Mouse (Mus musculus) hindbrain, embryonic 13.5 days (tissue): ENCODE measurements around the gene A930033H14Rik. TPM values are rescaled to one million over a fixed set of nuclear protein-coding genes. Genes with fewer than 3 reads are reported as not detected.

Source experiments
- ATAC-seq: fragments of 200-750 bp; cut with Nextera tagmentation; 2 replicates; pipeline ENCODE4 v1.8.0; 2017; ENCODE audit warnings: moderate TSS enrichment; ENCODE audit not compliant: low FRiP score
- H3K27ac ChIP-seq: fragments of 300-500 bp; sonication (generic); 2 replicates; pipeline ENCODE4 v1.5.1; 2015; ENCODE audit warnings: inconsistent platforms, mild to moderate bottlenecking, moderate library complexity
- H3K27me3 ChIP-seq: fragments of 300-500 bp; sonication (generic); 2 replicates; pipeline ENCODE4 v1.6.1; 2015; ENCODE audit warnings: mild to moderate bottlenecking, inconsistent platforms
- H3K36me3 ChIP-seq: fragments of 300-500 bp; sonication (generic); 2 replicates; pipeline ENCODE4 v1.6.1; 2015; ENCODE audit warnings: mild to moderate bottlenecking, inconsistent platforms
- H3K4me1 ChIP-seq: fragments of 300-500 bp; sonication (generic); replicated peaks from 2 replicates; pipeline ENCODE4 v1.6.1; 2015; ENCODE audit warnings: inconsistent platforms
- H3K4me2 ChIP-seq: fragments of 300-500 bp; sonication (generic); 2 replicates; pipeline ENCODE4 v1.6.1; 2015; ENCODE audit warnings: inconsistent platforms, mild to moderate bottlenecking, moderate library complexity
- H3K4me3 ChIP-seq: fragments of 300-500 bp; sonication (generic); 2 replicates; pipeline ENCODE4 v1.5.1; 2015; ENCODE audit warnings: mild to moderate bottlenecking, inconsistent platforms
- H3K9ac ChIP-seq: fragments of 300-500 bp; sonication (generic); 2 replicates; pipeline ENCODE4 v1.6.1; 2015; ENCODE audit warnings: mild to moderate bottlenecking, inconsistent platforms
- H3K9me3 ChIP-seq: fragments of 300-500 bp; sonication (generic); 2 replicates; pipeline ENCODE4 v1.6.1; 2016; ENCODE audit warnings: inconsistent platforms
- WGBS: fragments of 180-500 bp; shearing (Covaris S2); methylation state at CpG from one replicate; pipeline ENCODE4 v1.1.7; 2015; 5-methylcytosine and 5-hydroxymethylcytosine counted together
- polyA plus RNA-seq: library from polyadenylated mRNA; unstranded; fragments of >200 nt; fragmentation: Nextera tagmentation; extraction: Ambion mirVana; gene quantifications from 2 replicates; pipeline ENCODE4 v1.2.1, GENCODE M21; 2015

A930033H14Rik gene
- polyA plus RNA-seq = 1.4 TPM in 2 replicates

GRCm38 (mm10) chr10:69212542-69213440, at the start of gene A930033H14Rik:
Gene A930033H14Rik (minus strand): TSS chr10:69213098.
- H3K36me3 ChIP-seq = peaks cover 13% of the 10 kb centered on the region
- under 1% methylated on average over 65 of the region's 84 CpGs for WGBS
- no peaks in the 10 kb centered on the region for H3K9me3 ChIP-seq
- H3K9ac ChIP-seq = peak within 1 kb of the TSS; percentile 96
- no peaks in the 10 kb centered on the region for H3K27me3 ChIP-seq
- H3K4me2 ChIP-seq = peak within 1 kb of the TSS; percentile 82
- ATAC-seq = peak; percentile 93
- peaks cover 20% of the 10 kb centered on the region for H3K4me1 ChIP-seq
- H3K27ac ChIP-seq = peak within 1 kb of the TSS; percentile 99
- H3K4me3 ChIP-seq = peak within 1 kb of the TSS; percentile 75

- Histone ChIP-seq H3K4me3 (no peak overlapping the region), H3K36me3 (no peaks in the 10 kb centered on the region), H3K9ac (no peak overlapping the region), H3K4me1 (peaks cover 11% of the 10 kb centered on the region), H3K27ac (no peak overlapping the region), H3K4me2 (no peak overlapping the region), H3K27me3 (no peaks in the 10 kb centered on the region), H3K9me3 (no peaks in the 10 kb centered on the region)
- ATAC-seq = no peak
- 90% methylated on average over 8 of the region's 8 CpGs for WGBS
Observed at GRCm38 (mm10) chr10:69259929-69260328, 47.0 kb upstream of the A930033H14Rik start.

GRCm38 (mm10) chr10:69259161-69259560, 46.3 kb upstream of the A930033H14Rik start:
- H3K4me3 ChIP-seq = no peak overlapping the region
- ATAC-seq = no peak
- 73% methylated on average over 2 of the region's 2 CpGs for WGBS
- H3K9ac ChIP-seq = no peak overlapping the region
- no peaks in the 10 kb centered on the region for H3K36me3 ChIP-seq
- no peak overlapping the region for H3K27ac ChIP-seq
- no peaks in the 10 kb centered on the region for H3K27me3 ChIP-seq
- H3K4me1 ChIP-seq = peaks cover 16% of the 10 kb centered on the region
- no peaks in the 10 kb centered on the region for H3K9me3 ChIP-seq
- no peak overlapping the region for H3K4me2 ChIP-seq

GRCm38 (mm10) chr10:69258588-69258987, 45.7 kb upstream of the A930033H14Rik start:
- Histone ChIP-seq H3K4me3 (no peak overlapping the region), H3K27me3 (no peaks in the 10 kb centered on the region), H3K36me3 (no peaks in the 10 kb centered on the region), H3K9ac (no peak overlapping the region), H3K4me2 (no peak overlapping the region), H3K27ac (no peak overlapping the region), H3K4me1 (peaks cover 17% of the 10 kb centered on the region), H3K9me3 (no peaks in the 10 kb centered on the region)
- no peak for ATAC-seq
- WGBS = 72% methylated on average over 9 of the region's 9 CpGs

- no peak for ATAC-seq
- H3K9ac ChIP-seq = no peak overlapping the region
- no peak overlapping the region for H3K4me3 ChIP-seq
- H3K4me2 ChIP-seq = no peak overlapping the region
- no peaks in the 10 kb centered on the region for H3K9me3 ChIP-seq
- no peaks in the 10 kb centered on the region for H3K27me3 ChIP-seq
- WGBS = 86% methylated on average over 6 of the region's 6 CpGs
- no peaks in the 10 kb centered on the region for H3K36me3 ChIP-seq
- no peak overlapping the region for H3K27ac ChIP-seq
- H3K4me1 ChIP-seq = peaks cover 18% of the 10 kb centered on the region
Observed at GRCm38 (mm10) chr10:69257592-69258133, 44.8 kb upstream of the A930033H14Rik start.

GRCm38 (mm10) chr10:69255594-69255993, 42.7 kb upstream of the A930033H14Rik start:
- H3K27ac ChIP-seq = peak overlapping the region; percentile 10; the same call in 1 of the 2 replicates
- ATAC-seq = no peak
- WGBS = 61% methylated on average over 5 of the region's 5 CpGs

GRCm38 (mm10) chr10:69254390-69254847, 41.5 kb upstream of the A930033H14Rik start:
- ATAC-seq = peak; percentile 67
- no peak overlapping the region; the same call in 1 of the 2 replicates for H3K9ac ChIP-seq
- H3K4me1 ChIP-seq = peaks cover 18% of the 10 kb centered on the region
- peaks cover 20% of the 10 kb centered on the region for H3K36me3 ChIP-seq
- WGBS = 4% methylated on average over 8 of the region's 8 CpGs
- no peaks in the 10 kb centered on the region for H3K9me3 ChIP-seq
- H3K4me3 ChIP-seq = no peak overlapping the region
- peak overlapping the region; percentile 10; the same call in 1 of the 2 replicates for H3K4me2 ChIP-seq
- H3K27ac ChIP-seq = peak overlapping the region; percentile 55
- no peaks in the 10 kb centered on the region for H3K27me3 ChIP-seq

More at GRCm38 (mm10) chr10:69255594-69255993, 42.7 kb upstream of the A930033H14Rik start:
- Histone ChIP-seq H3K9ac (no peak overlapping the region), H3K4me3 (no peak overlapping the region), H3K9me3 (no peaks in the 10 kb centered on the region), H3K4me2 (no peak overlapping the region), H3K36me3 (peaks cover 10% of the 10 kb centered on the region), H3K27me3 (no peaks in the 10 kb centered on the region), H3K4me1 (peaks cover 18% of the 10 kb centered on the region)

GRCm38 (mm10) chr10:69253686-69254080, 40.8 kb upstream of the A930033H14Rik start:
- H3K4me1 ChIP-seq = peaks cover 18% of the 10 kb centered on the region
- peaks cover 23% of the 10 kb centered on the region for H3K36me3 ChIP-seq
- no peak overlapping the region for H3K4me2 ChIP-seq
- no peak for ATAC-seq
- peak overlapping the region; percentile 55; the same call in 1 of the 2 replicates for H3K27ac ChIP-seq
- 73% methylated on average over 5 of the region's 5 CpGs for WGBS
- no peaks in the 10 kb centered on the region for H3K9me3 ChIP-seq
- no peaks in the 10 kb centered on the region for H3K27me3 ChIP-seq
- no peak overlapping the region for H3K9ac ChIP-seq
- H3K4me3 ChIP-seq = no peak overlapping the region

GRCm38 (mm10) chr10:69253075-69253685, 40.3 kb upstream of the A930033H14Rik start:
- no peaks in the 10 kb centered on the region for H3K9me3 ChIP-seq
- no peak for ATAC-seq
- peak overlapping the region; percentile 55; the same call in 1 of the 2 replicates for H3K27ac ChIP-seq
- 62% methylated on average over 5 of the region's 5 CpGs for WGBS
- peaks cover 18% of the 10 kb centered on the region for H3K4me1 ChIP-seq
- peaks cover 23% of the 10 kb centered on the region for H3K36me3 ChIP-seq
- H3K4me3 ChIP-seq = no peak overlapping the region
- no peak overlapping the region for H3K4me2 ChIP-seq
- H3K27me3 ChIP-seq = no peaks in the 10 kb centered on the region
- H3K9ac ChIP-seq = no peak overlapping the region

- Histone ChIP-seq H3K27me3 (no peaks in the 10 kb centered on the region), H3K4me3 (no peak overlapping the region), H3K9ac (no peak overlapping the region), H3K27ac (no peak overlapping the region), H3K4me2 (no peak overlapping the region), H3K9me3 (no peaks in the 10 kb centered on the region; the same call in 1 of the 2 replicates), H3K4me1 (peaks cover 18% of the 10 kb centered on the region), H3K36me3 (peaks cover 23% of the 10 kb centered on the region)
- ATAC-seq = no peak
- WGBS = 93% methylated on average over 17 of the region's 17 CpGs
Observed at GRCm38 (mm10) chr10:69252112-69253074, 39.5 kb upstream of the A930033H14Rik start.

GRCm38 (mm10) chr10:69251254-69251653, 38.4 kb upstream of the A930033H14Rik start:
- no peaks in the 10 kb centered on the region for H3K27me3 ChIP-seq
- ATAC-seq = no peak
- no peaks in the 10 kb centered on the region; the same call in 1 of the 2 replicates for H3K9me3 ChIP-seq
- peaks cover 23% of the 10 kb centered on the region for H3K36me3 ChIP-seq
- peaks cover 18% of the 10 kb centered on the region for H3K4me1 ChIP-seq
- WGBS = 94% methylated on average over 6 of the region's 6 CpGs
- no peak overlapping the region for H3K4me3 ChIP-seq
- no peak overlapping the region for H3K4me2 ChIP-seq
- no peak overlapping the region for H3K27ac ChIP-seq
- no peak overlapping the region for H3K9ac ChIP-seq
